Mouse (Mus musculus): ENCODE measurements at regions not wholly inside any gene's neighbourhood (a gene's known extent, or its start where the extent isn't known, plus 50 kb on each side); places are given as distances from the start of the nearest gene placed in this dataset.

- H3K4me1 ChIP-seq (ENCODE audit: control insufficient read depth, insufficient read depth, low read length): no peaks in the 10 kb centered on the region
- H3K4me2 ChIP-seq (ENCODE audit: low read depth, low read length): no peak overlapping the region
- H3K4me3 ChIP-seq (ENCODE audit: low read length): no peak overlapping the region
- WGBS: 77% methylated on average over 2 of the region's 2 CpGs
- no peaks in the 10 kb centered on the region for H3K27me3 ChIP-seq (replicated peaks; ENCODE audit: control insufficient read depth, insufficient read depth, low read length)
- no peak overlapping the region for H3K9ac ChIP-seq (ENCODE audit: low read depth, low read length)
- H3K27ac ChIP-seq (ENCODE audit: low read length): no peak overlapping the region
- no peak for ATAC-seq
- no peaks in the 10 kb centered on the region for H3K9me3 ChIP-seq (ENCODE audit: control insufficient read depth, low read length)
- no peaks in the 10 kb centered on the region for H3K36me3 ChIP-seq (ENCODE audit: control insufficient read depth, insufficient read depth, low read length)
These were observed 372.1 kb upstream of the Man1a start for GRCm38 (mm10) chr10:54448352-54449043.

- H3K9me3 ChIP-seq (ENCODE audit: control insufficient read depth, low read length): no peaks in the 10 kb centered on the region
- H3K36me3 ChIP-seq (ENCODE audit: control insufficient read depth, insufficient read depth, low read length): no peaks in the 10 kb centered on the region
- ATAC-seq: peak; percentile 71
- no peak overlapping the region for H3K27ac ChIP-seq (ENCODE audit: low read length)
- no peak overlapping the region for H3K9ac ChIP-seq (ENCODE audit: low read depth, low read length)
- no peak overlapping the region for H3K4me3 ChIP-seq (ENCODE audit: low read length)
- no peaks in the 10 kb centered on the region for H3K27me3 ChIP-seq (replicated peaks; ENCODE audit: control insufficient read depth, insufficient read depth, low read length)
- H3K4me1 ChIP-seq (ENCODE audit: control insufficient read depth, insufficient read depth, low read length): no peaks in the 10 kb centered on the region
- no peak overlapping the region for H3K4me2 ChIP-seq (ENCODE audit: low read depth, low read length)
- WGBS: 32% methylated on average over 5 of the region's 5 CpGs
These were observed 327.0 kb upstream of the Man1a start for GRCm38 (mm10) chr10:54403223-54403926.

DNA sequence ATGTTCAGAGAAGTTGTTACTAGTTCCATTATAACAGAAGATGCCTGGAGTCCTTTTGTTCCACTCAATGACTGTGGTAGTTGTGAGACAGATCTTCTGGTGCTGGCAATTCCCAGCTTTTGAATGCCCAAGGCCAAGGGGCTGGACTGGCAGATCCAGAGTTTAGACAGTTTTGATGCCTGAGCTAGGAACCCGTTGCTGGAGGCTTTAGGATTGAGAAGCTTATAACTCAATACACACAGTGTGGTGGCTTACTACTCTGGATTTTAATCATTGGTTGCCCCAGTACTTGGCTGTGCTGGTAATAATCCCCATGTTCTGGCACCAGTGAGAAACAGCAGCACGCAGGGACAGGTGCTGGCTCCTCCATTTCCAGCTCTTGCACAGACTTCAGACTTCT is 307.3 kb upstream of the Man1a start:
- no peak overlapping the region for H3K9ac ChIP-seq (ENCODE audit: low read depth, low read length)
- H3K4me2 ChIP-seq (ENCODE audit: low read depth, low read length): no peak overlapping the region
- no peaks in the 10 kb centered on the region for H3K27me3 ChIP-seq (replicated peaks; ENCODE audit: control insufficient read depth, insufficient read depth, low read length)
- no peak overlapping the region for H3K27ac ChIP-seq (ENCODE audit: low read length)
- WGBS: 88% methylated on average over 2 of the region's 2 CpGs
- H3K36me3 ChIP-seq (ENCODE audit: control insufficient read depth, insufficient read depth, low read length): no peaks in the 10 kb centered on the region
- H3K9me3 ChIP-seq (ENCODE audit: control insufficient read depth, low read length): no peaks in the 10 kb centered on the region
- no peak for ATAC-seq
- H3K4me1 ChIP-seq (ENCODE audit: control insufficient read depth, insufficient read depth, low read length): no peaks in the 10 kb centered on the region
- no peak overlapping the region for H3K4me3 ChIP-seq (ENCODE audit: low read length)

DNA sequence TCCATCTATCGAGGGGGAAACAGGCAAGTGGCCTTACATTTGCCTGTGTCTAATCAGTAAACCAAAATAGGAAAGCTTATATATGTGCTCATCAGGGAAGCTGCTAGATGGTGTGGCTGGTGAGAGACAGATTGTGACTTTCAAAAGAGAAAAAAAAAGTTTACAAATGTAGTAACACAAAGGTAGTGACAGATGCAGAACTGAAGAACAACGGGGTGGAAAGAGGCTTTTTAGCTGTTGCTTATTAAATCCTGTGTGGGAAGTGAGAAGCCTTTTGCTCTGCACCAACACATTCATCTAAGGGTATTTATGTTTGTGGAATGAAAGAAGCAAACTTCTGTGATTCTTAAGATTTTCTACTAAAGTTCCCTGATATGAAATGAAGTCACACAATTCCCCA is 305.1 kb upstream of the Man1a start:
- 70% methylated on average over 2 of the region's 2 CpGs for WGBS
- H3K9me3 ChIP-seq (ENCODE audit: control insufficient read depth, low read length): no peaks in the 10 kb centered on the region
- no peak overlapping the region for H3K27ac ChIP-seq (ENCODE audit: low read length)
- no peak overlapping the region for H3K4me3 ChIP-seq (ENCODE audit: low read length)
- H3K4me2 ChIP-seq (ENCODE audit: low read depth, low read length): no peak overlapping the region
- ATAC-seq: no peak
- H3K4me1 ChIP-seq (ENCODE audit: control insufficient read depth, insufficient read depth, low read length): no peaks in the 10 kb centered on the region
- no peak overlapping the region for H3K9ac ChIP-seq (ENCODE audit: low read depth, low read length)
- H3K36me3 ChIP-seq (ENCODE audit: control insufficient read depth, insufficient read depth, low read length): no peaks in the 10 kb centered on the region
- no peaks in the 10 kb centered on the region for H3K27me3 ChIP-seq (replicated peaks; ENCODE audit: control insufficient read depth, insufficient read depth, low read length)

GRCm38 (mm10) chr10:54369158-54369557 is 292.7 kb upstream of the Man1a start:
- no peaks in the 10 kb centered on the region for H3K4me1 ChIP-seq (ENCODE audit: control insufficient read depth, insufficient read depth, low read length)

DNA sequence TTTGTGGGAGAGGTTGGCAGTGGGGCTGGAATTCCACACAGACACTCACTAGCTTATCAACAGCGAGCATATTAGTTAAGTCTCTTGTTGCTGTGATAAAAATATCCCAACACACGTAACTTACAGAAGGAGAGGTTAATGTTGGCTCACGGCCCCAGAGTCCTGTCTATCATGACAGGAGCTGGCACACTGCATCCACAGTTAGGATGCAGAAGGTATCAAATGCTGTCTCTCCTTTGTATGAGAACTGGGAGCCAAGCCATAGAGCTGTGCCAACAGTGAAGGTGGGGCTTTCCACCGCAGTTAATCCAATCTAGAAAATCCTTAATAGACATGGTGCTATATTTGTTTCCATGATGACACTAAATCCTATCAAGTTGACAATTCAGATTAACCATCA is 288.9 kb upstream of the Man1a start:
- Histone ChIP-seq H3K4me2 (ENCODE audit: low read depth, low read length) (no peak overlapping the region), H3K4me1 (ENCODE audit: control insufficient read depth, insufficient read depth, low read length) (no peaks in the 10 kb centered on the region), H3K9ac (ENCODE audit: low read depth, low read length) (no peak overlapping the region), H3K36me3 (ENCODE audit: control insufficient read depth, insufficient read depth, low read length) (no peaks in the 10 kb centered on the region), H3K27me3 (replicated peaks; ENCODE audit: control insufficient read depth, insufficient read depth, low read length) (no peaks in the 10 kb centered on the region), H3K9me3 (ENCODE audit: control insufficient read depth, low read length) (no peaks in the 10 kb centered on the region), H3K4me3 (ENCODE audit: low read length) (no peak overlapping the region), H3K27ac (ENCODE audit: low read length) (no peak overlapping the region)
- WGBS: 71% methylated on average over 4 of the region's 4 CpGs
- no peak for ATAC-seq

More at GRCm38 (mm10) chr10:54369158-54369557, 292.7 kb upstream of the Man1a start:
- 83% methylated on average over 3 of the region's 3 CpGs for WGBS
- no peak overlapping the region for H3K4me3 ChIP-seq (ENCODE audit: low read length)
- ATAC-seq: no peak
- no peak overlapping the region for H3K9ac ChIP-seq (ENCODE audit: low read depth, low read length)
- H3K27ac ChIP-seq (ENCODE audit: low read length): no peak overlapping the region
- no peaks in the 10 kb centered on the region for H3K9me3 ChIP-seq (ENCODE audit: control insufficient read depth, low read length)
- no peaks in the 10 kb centered on the region for H3K27me3 ChIP-seq (replicated peaks; ENCODE audit: control insufficient read depth, insufficient read depth, low read length)
- H3K36me3 ChIP-seq (ENCODE audit: control insufficient read depth, insufficient read depth, low read length): no peaks in the 10 kb centered on the region
- H3K4me2 ChIP-seq (ENCODE audit: low read depth, low read length): no peak overlapping the region

GRCm38 (mm10) chr10:54337234-54337633 is 260.8 kb upstream of the Man1a start:
- 89% methylated on average over 4 of the region's 4 CpGs for WGBS
- ATAC-seq: no peak
- H3K9me3 ChIP-seq (ENCODE audit: control insufficient read depth, low read length): no peaks in the 10 kb centered on the region
- no peaks in the 10 kb centered on the region for H3K36me3 ChIP-seq (ENCODE audit: control insufficient read depth, insufficient read depth, low read length)
- no peaks in the 10 kb centered on the region for H3K27me3 ChIP-seq (replicated peaks; ENCODE audit: control insufficient read depth, insufficient read depth, low read length)
- no peak overlapping the region for H3K9ac ChIP-seq (ENCODE audit: low read depth, low read length)
- no peak overlapping the region for H3K4me3 ChIP-seq (ENCODE audit: low read length)
- H3K4me2 ChIP-seq (ENCODE audit: low read depth, low read length): no peak overlapping the region
- no peak overlapping the region for H3K27ac ChIP-seq (ENCODE audit: low read length)
- no peaks in the 10 kb centered on the region for H3K4me1 ChIP-seq (ENCODE audit: control insufficient read depth, insufficient read depth, low read length)

Data from intestine, embryonic 16.5 days (tissue).